ENCODE assay signal across 20 mouse cellular contexts in the genomic region with DNA sequence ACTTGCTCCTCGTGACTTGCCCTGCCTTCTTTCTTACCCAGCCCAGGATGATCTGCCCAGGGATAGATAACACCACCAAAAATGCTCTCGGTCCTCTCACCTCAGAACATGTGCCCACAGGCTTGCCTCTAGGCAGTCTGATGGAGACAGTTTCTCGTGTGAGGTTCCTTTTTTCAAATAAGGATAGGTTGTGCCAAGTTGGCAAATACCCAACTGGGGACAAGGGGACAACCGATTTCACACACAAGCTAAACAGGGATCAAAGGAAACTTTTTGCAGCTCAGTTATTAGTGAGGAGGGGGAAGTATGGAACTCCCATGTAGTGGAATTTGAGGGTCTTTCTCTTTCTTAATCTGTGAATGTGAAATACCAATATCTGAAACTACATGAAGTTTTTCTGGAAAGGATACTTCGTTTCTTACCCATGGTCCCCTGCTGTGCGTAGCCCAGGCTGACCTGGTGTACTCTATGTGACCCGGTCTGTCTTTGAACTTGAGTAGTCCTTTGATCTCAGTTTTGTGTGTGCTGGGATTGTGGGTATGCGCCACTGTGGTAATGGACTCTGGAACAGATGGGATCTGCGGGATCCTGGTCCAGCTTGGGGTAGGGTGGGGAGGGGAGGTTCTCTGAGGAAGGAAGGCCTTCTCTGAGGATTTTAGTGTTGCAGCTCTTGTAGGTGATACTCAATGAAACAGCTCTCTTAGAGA.
"Had no signal": no experiment of that assay in that cellular context is flagged by ENCODE, and none has a peak within 500 bp of the region (broad histone marks: within the 10 kb centered on the region; RNA-seq: fewer than 3 reads in every experiment).

No protein-coding gene starts in this region.

- H3K27ac ChIP-seq: intestine, embryonic 15.5 days; kidney, embryonic 15.5 days; liver, embryonic 15.5 days; macrophage; midbrain, embryonic 10.5 days; midbrain, embryonic 13.5 days; neural tube, embryonic 13.5 days; stomach, embryonic 15.5 days had no signal

- DNase-seq: kidney, adult 11 months; kidney, adult 8-10 months; kidney, postnatal 10 days; kidney, postnatal 36 days; lung, embryonic 14.5 days; retina, postnatal 1 day; right cerebral cortex, postnatal 25 days; spleen, adult 18-20 months; thymus, postnatal 25 days had no signal

- ATAC-seq: intestine, embryonic 15.5 days; lung, postnatal 0 days; midbrain, embryonic 13.5 days; midbrain, embryonic 16.5 days had no signal

- H3K27me3 ChIP-seq: intestine, embryonic 15.5 days; kidney, embryonic 15.5 days; liver, embryonic 15.5 days; midbrain, embryonic 13.5 days; neural tube, embryonic 13.5 days; stomach, embryonic 15.5 days had no signal

- H3K4me2 ChIP-seq: intestine, embryonic 15.5 days; kidney, embryonic 15.5 days; liver, embryonic 15.5 days; lung, embryonic 14.5 days; midbrain, embryonic 13.5 days; neural tube, embryonic 13.5 days; stomach, embryonic 15.5 days had no signal

- H3K4me3 ChIP-seq: intestine, embryonic 15.5 days; kidney, embryonic 15.5 days; liver, embryonic 15.5 days; midbrain, embryonic 10.5 days; midbrain, embryonic 13.5 days; myocyte; neural tube, embryonic 13.5 days; stomach, embryonic 15.5 days had no signal

- H3K9me3 ChIP-seq: intestine, embryonic 15.5 days; kidney, embryonic 15.5 days; liver, embryonic 15.5 days; midbrain, embryonic 10.5 days; midbrain, embryonic 13.5 days; neural tube, embryonic 13.5 days; stomach, embryonic 15.5 days had no signal

- H3K36me3 ChIP-seq: intestine, embryonic 15.5 days; kidney, embryonic 15.5 days; liver, embryonic 15.5 days; midbrain, embryonic 10.5 days; midbrain, embryonic 13.5 days; neural tube, embryonic 13.5 days; stomach, embryonic 15.5 days had no signal

- H3K9ac ChIP-seq: intestine, embryonic 15.5 days; kidney, embryonic 15.5 days; liver, embryonic 15.5 days; lung, embryonic 14.5 days; midbrain, embryonic 13.5 days; neural tube, embryonic 13.5 days; stomach, embryonic 15.5 days had no signal

- H3K4me1 ChIP-seq: intestine, embryonic 15.5 days; kidney, embryonic 15.5 days; liver, embryonic 15.5 days; midbrain, embryonic 10.5 days; midbrain, embryonic 13.5 days; neural tube, embryonic 13.5 days; stomach, embryonic 15.5 days had no signal
